ENCODE assay signal across 19 mouse cellular contexts in genomic region chr2:125735333-125736024, GRCm38 (mm10). TPM values are rescaled to one million over a fixed set of nuclear protein-coding genes. Genes with fewer than 3 reads are reported as not detected.
DNase-seq lines count a peak whose midpoint lies in the region; ATAC-seq and TF ChIP-seq lines count a peak whose summit lies in the region.
"Had no signal": no experiment of that assay in that cellular context is flagged by ENCODE, and none has a peak within 500 bp of the region (broad histone marks: within the 10 kb centered on the region; RNA-seq: fewer than 3 reads in every experiment).

No protein-coding gene starts in this region.

- H3K27ac ChIP-seq in embryonic facial prominence, embryonic 14.5 days (replicated peaks; ENCODE audit: low read depth, low read length) = no peak overlapping the region
- no peak overlapping the region for H3K27ac ChIP-seq in embryonic facial prominence, embryonic 10.5 days (replicated peaks)
- H3K27ac ChIP-seq in hindbrain, embryonic 12.5 days = no peak overlapping the region
- H3K27ac ChIP-seq: heart, embryonic 10.5 days; intestine, embryonic 15.5 days; limb, embryonic 13.5 days; liver, embryonic 13.5 days had no signal

- H3K9ac ChIP-seq in embryonic facial prominence, embryonic 14.5 days (ENCODE audit: low read depth, low read length) = no peak overlapping the region
- H3K9ac ChIP-seq in hindbrain, embryonic 12.5 days = no peak overlapping the region
- H3K9ac ChIP-seq: intestine, embryonic 15.5 days; limb, embryonic 13.5 days; lung, embryonic 14.5 days had no signal

- peaks cover 13% of the 10 kb centered on the region for H3K4me1 ChIP-seq in embryonic facial prominence, embryonic 14.5 days (ENCODE audit: control insufficient read depth, insufficient read depth, low read length)
- peaks cover 33% of the 10 kb centered on the region for H3K4me1 ChIP-seq in embryonic facial prominence, embryonic 10.5 days
- peaks cover 15% of the 10 kb centered on the region for H3K4me1 ChIP-seq in hindbrain, embryonic 12.5 days

- H3K4me3 ChIP-seq in embryonic facial prominence, embryonic 14.5 days (ENCODE audit: low read depth, low read length) = no peak overlapping the region
- no peak overlapping the region for H3K4me3 ChIP-seq in embryonic facial prominence, embryonic 10.5 days
- no peak overlapping the region for H3K4me3 ChIP-seq in myocyte
- H3K4me3 ChIP-seq in hindbrain, embryonic 12.5 days = no peak overlapping the region
- H3K4me3 ChIP-seq: erythroblast, embryonic 14.5 days; heart, embryonic 10.5 days; intestine, embryonic 15.5 days; limb, embryonic 13.5 days; liver, embryonic 13.5 days had no signal

- WGBS in embryonic facial prominence, embryonic 14.5 days = 47% methylated on average over 2 of the region's 2 CpGs
- WGBS in embryonic facial prominence, embryonic 10.5 days = 68% methylated on average over 2 of the region's 2 CpGs
- WGBS in hindbrain, embryonic 12.5 days = 77% methylated on average over 2 of the region's 2 CpGs

- no peaks in the 10 kb centered on the region for H3K27me3 ChIP-seq in embryonic facial prominence, embryonic 14.5 days (replicated peaks; ENCODE audit: control insufficient read depth, insufficient read depth, low read length)
- H3K27me3 ChIP-seq in embryonic facial prominence, embryonic 10.5 days (replicated peaks; ENCODE audit: low read depth, poor library complexity, severe bottlenecking) = peaks cover 15% of the 10 kb centered on the region
- no peaks in the 10 kb centered on the region for H3K27me3 ChIP-seq in myocyte (ENCODE audit: control insufficient read depth, insufficient read depth, insufficient read length)
- no peaks in the 10 kb centered on the region for H3K27me3 ChIP-seq in hindbrain, embryonic 12.5 days
- H3K27me3 ChIP-seq: limb, embryonic 13.5 days had no signal

- no peak overlapping the region for H3ac ChIP-seq in myocyte (ENCODE audit: control insufficient read depth, insufficient read length)

- ATAC-seq in embryonic facial prominence, embryonic 14.5 days (ENCODE audit: low read depth) = no peak
- peak; percentile 59 for ATAC-seq in activated CD4-positive, CD25-positive, alpha-beta regulatory T cell, adult 4 months
- ATAC-seq in hindbrain, embryonic 12.5 days (ENCODE audit: low FRiP score) = no peak
- ATAC-seq: forebrain, embryonic 14.5 days; intestine, embryonic 15.5 days had no signal

- H3K79me2 ChIP-seq in myocyte (ENCODE audit: control insufficient read depth, insufficient read depth) = no peaks in the 10 kb centered on the region

- no peak overlapping the region for H3K4me2 ChIP-seq in embryonic facial prominence, embryonic 14.5 days (ENCODE audit: low read depth, low read length)
- H3K4me2 ChIP-seq in myocyte (ENCODE audit: low read depth) = peak overlapping the region; percentile 10
- H3K4me2 ChIP-seq in hindbrain, embryonic 12.5 days (replicated peaks) = no peak overlapping the region
- H3K4me2 ChIP-seq: intestine, embryonic 15.5 days; limb, embryonic 13.5 days; liver, embryonic 13.5 days; lung, embryonic 14.5 days had no signal

- H3K9me3 ChIP-seq in embryonic facial prominence, embryonic 14.5 days (ENCODE audit: control insufficient read depth, low read length) = no peaks in the 10 kb centered on the region
- H3K9me3 ChIP-seq in embryonic facial prominence, embryonic 10.5 days = no peaks in the 10 kb centered on the region
- H3K9me3 ChIP-seq in hindbrain, embryonic 12.5 days (replicated peaks) = no peaks in the 10 kb centered on the region
- H3K9me3 ChIP-seq: heart, embryonic 10.5 days; intestine, embryonic 15.5 days; limb, embryonic 13.5 days; liver, embryonic 13.5 days had no signal

- no peak for TF ChIP-seq POLR2A in myocyte (IDR thresholded peaks at IDR 0.05; ENCODE audit: insufficient read length, low read depth)

- DNase-seq in embryonic facial prominence, embryonic 14.5 days (ENCODE audit: low spot score) = peak; percentile 27
- no peak for DNase-seq in embryonic facial prominence, embryonic 10.5 days (ENCODE audit: low spot score)
- peak; percentile 51 for DNase-seq in CD4-positive helper T cell, adult 2 months (ENCODE audit: low read depth, low spot score)
- no peak for DNase-seq in right cerebral cortex, adult 18-20 months
- no peak for DNase-seq in kidney, adult 9 months
- DNase-seq: adrenal gland, postnatal 36 days; cerebellum, adult 18-20 months; cerebellum, postnatal 36 days; liver, embryonic 13.5 days; lung, embryonic 14.5 days; lung, postnatal 36 days had no signal

- peaks cover 26% of the 10 kb centered on the region for H3K36me3 ChIP-seq in embryonic facial prominence, embryonic 14.5 days (ENCODE audit: control insufficient read depth, insufficient read depth, low read length)
- H3K36me3 ChIP-seq in embryonic facial prominence, embryonic 10.5 days (replicated peaks) = peaks cover 21% of the 10 kb centered on the region
- H3K36me3 ChIP-seq in myocyte (ENCODE audit: control insufficient read depth, insufficient read depth) = peaks cover 24% of the 10 kb centered on the region
- H3K36me3 ChIP-seq in hindbrain, embryonic 12.5 days = peaks cover 20% of the 10 kb centered on the region

TF ChIP-seq in myocyte, 11 proteins besides CTCF, POLR2A, EP300 and RAD21:
- TF ChIP-seq TCF3 (IDR thresholded peaks at IDR 0.05; ENCODE audit: insufficient read length, low read depth) (no peak), USF1 (IDR thresholded peaks at IDR 0.05; ENCODE audit: low read depth) (no peak), MAX (IDR thresholded peaks at IDR 0.05; ENCODE audit: low read depth) (no peak), E2F4 (IDR thresholded peaks at IDR 0.05; ENCODE audit: insufficient read depth) (no peak), MYOG (IDR thresholded peaks at IDR 0.05; ENCODE audit: control insufficient read depth in 1 of 3, insufficient read depth in 1 of 3, insufficient read length in 2 of 3, low read depth in 2 of 3) (no peak), TCF12 (IDR thresholded peaks at IDR 0.05; ENCODE audit: insufficient read depth, poor library complexity, severe bottlenecking) (no peak), POLR2AphosphoS2 (IDR thresholded peaks at IDR 0.05; ENCODE audit: insufficient read length, low read depth) (no peak), SRF (IDR thresholded peaks at IDR 0.05; ENCODE audit: control insufficient read depth, insufficient read length, low read depth) (no peak), REST (IDR thresholded peaks at IDR 0.05; ENCODE audit: insufficient read depth, insufficient read length) (no peak), MYOD1 (IDR thresholded peaks at IDR 0.05; ENCODE audit: control insufficient read depth in 1 of 3, insufficient read length in 2 of 3, low read depth in 2 of 3) (no peak), CEBPB (IDR thresholded peaks at IDR 0.05; ENCODE audit: insufficient read depth, poor library complexity, severe bottlenecking) (no peak)

RNA-seq across cellular contexts. Expression of gene Shc4, which starts 11.5 kb away (rescaled TPM):
- polyA plus RNA-seq in embryonic facial prominence, embryonic 14.5 days (2014; fragmentation: Nextera tagmentation; extraction: Ambion mirVana) = 1.3 and 2.1 TPM in 2 replicates
- 1.2 and 2.0 TPM in 2 replicates for polyA plus RNA-seq in embryonic facial prominence, embryonic 10.5 days (2016; fragmentation: Nextera tagmentation; extraction: Ambion mirVana)
- under 1 TPM; 0.17 to 0.50 TPM for polyA plus RNA-seq in activated CD4-positive, CD25-positive, alpha-beta regulatory T cell, adult 4 months (2017; shearing (Covaris generic))
- 0.49 TPM for polyA plus RNA-seq in myocyte (2012; fragmentation: generic; extraction: Trizol)
- polyA plus RNA-seq in hindbrain, embryonic 12.5 days (2016; fragmentation: Nextera tagmentation; extraction: Ambion mirVana) = 3.2 and 3.3 TPM in 2 replicates

RNA-seq across cellular contexts. Expression of gene Secisbp2l, which starts 47.2 kb away (rescaled TPM):
- polyA plus RNA-seq in embryonic facial prominence, embryonic 14.5 days (2014; fragmentation: Nextera tagmentation; extraction: Ambion mirVana) = 21.8 and 22.1 TPM in 2 replicates
- polyA plus RNA-seq in embryonic facial prominence, embryonic 10.5 days (2016; fragmentation: Nextera tagmentation; extraction: Ambion mirVana) = 15.5 and 17.3 TPM in 2 replicates
- polyA plus RNA-seq in activated CD4-positive, CD25-positive, alpha-beta regulatory T cell, adult 4 months (2017; shearing (Covaris generic)) = 10 to 100 TPM; 19.9 to 21.6 TPM
- polyA plus RNA-seq in myocyte (2012; fragmentation: generic; extraction: Trizol) = 8.4 TPM
- 32.3 and 33.5 TPM in 2 replicates for polyA plus RNA-seq in hindbrain, embryonic 12.5 days (2016; fragmentation: Nextera tagmentation; extraction: Ambion mirVana)

Comparison
In these comparisons a context has a peak if more than half of its experiments do, and no peak if none do; other contexts are left out.
1. DNase-seq: peak in embryonic facial prominence, embryonic 14.5 days (single experiment) and CD4-positive helper T cell, adult 2 months (single experiment); none in embryonic facial prominence, embryonic 10.5 days (single experiment), right cerebral cortex, adult 18-20 months (single experiment) and kidney, adult 9 months (single experiment).